Mouse (Mus musculus) heart, embryonic 13.5 days (tissue): ENCODE results near the gene Trpv4. TPM values are rescaled to one million over a fixed set of nuclear protein-coding genes. Genes with fewer than 3 reads are reported as not detected.

Experiments
- ATAC-seq: fragments of 200-750 bp; cut with Nextera tagmentation; 2 replicates; pipeline ENCODE4 v1.8.0; 2017; ENCODE audit warnings: moderate TSS enrichment; ENCODE audit not compliant: insufficient number of reproducible peaks, low FRiP score, low TSS enrichment; ENCODE audit errors: extremely low read depth
- H3K27ac ChIP-seq: fragments of 300-500 bp; sonication (generic); replicated peaks from 2 replicates; pipeline ENCODE4 v1.5.1; 2015; ENCODE audit warnings: moderate library complexity, mild to moderate bottlenecking, inconsistent platforms
- H3K27me3 ChIP-seq: fragments of 300-500 bp; sonication (generic); replicated peaks from 2 replicates; pipeline ENCODE4 v1.6.1; 2015; ENCODE audit warnings: mild to moderate bottlenecking, inconsistent platforms
- H3K36me3 ChIP-seq: fragments of 300-500 bp; sonication (generic); 2 replicates; pipeline ENCODE4 v1.6.1; 2015; ENCODE audit warnings: mild to moderate bottlenecking, inconsistent platforms
- H3K4me1 ChIP-seq: fragments of 300-500 bp; sonication (generic); 2 replicates; pipeline ENCODE4 v1.6.1; 2015; ENCODE audit warnings: inconsistent platforms
- H3K4me2 ChIP-seq: fragments of 300-500 bp; sonication (generic); 2 replicates; pipeline ENCODE4 v1.6.1; 2015; ENCODE audit warnings: inconsistent platforms, mild to moderate bottlenecking, moderate library complexity
- H3K4me3 ChIP-seq: fragments of 300-500 bp; sonication (generic); 2 replicates; pipeline ENCODE4 v1.5.1; 2015; ENCODE audit warnings: moderate library complexity, mild to moderate bottlenecking, inconsistent platforms
- H3K9ac ChIP-seq: fragments of 300-500 bp; sonication (generic); 2 replicates; pipeline ENCODE4 v1.6.1; 2015; ENCODE audit warnings: inconsistent platforms, mild to moderate bottlenecking, moderate library complexity
- H3K9me3 ChIP-seq: fragments of 300-500 bp; sonication (generic); 2 replicates; pipeline ENCODE4 v1.6.1; 2016; ENCODE audit warnings: inconsistent platforms
- WGBS: fragments of 180-500 bp; shearing (Covaris S2); methylation state at CpG from one replicate; pipeline ENCODE4 v1.1.7; 2015; ENCODE audit warnings: mixed read lengths; 5-methylcytosine and 5-hydroxymethylcytosine counted together
- polyA plus RNA-seq: library from polyadenylated mRNA; unstranded; fragments of >200 nt; fragmentation: Nextera tagmentation; extraction: Ambion mirVana; gene quantifications from 2 replicates; pipeline ENCODE4 v1.2.1, GENCODE M21; 2015

Trpv4 gene
- polyA plus RNA-seq, 1 experiment from 2014 or later = 0.83 TPM

DNA sequence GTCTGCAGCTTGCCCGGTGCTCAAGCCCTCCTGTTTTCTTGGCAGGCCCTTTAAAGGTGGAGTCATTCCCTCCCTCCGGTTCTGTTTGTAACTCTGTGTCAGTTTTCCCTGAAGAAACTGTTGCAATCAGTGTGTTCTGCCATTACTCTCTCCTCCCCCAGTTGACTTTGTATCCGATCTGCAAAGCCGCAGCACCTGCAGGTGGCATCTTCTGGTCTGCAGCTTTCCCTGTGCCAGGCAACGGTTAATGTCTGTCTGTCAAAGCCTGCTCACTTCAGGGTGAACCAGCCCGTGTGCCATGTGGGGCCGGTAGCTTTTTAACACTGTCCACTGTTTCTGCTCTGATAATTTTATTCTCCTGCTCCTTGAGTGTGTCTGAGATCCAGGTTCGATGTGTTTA lies 61.0 kb downstream of the Trpv4 start:
- H3K27ac ChIP-seq = no peak overlapping the region
- no peak overlapping the region for H3K4me2 ChIP-seq
- no peaks in the 10 kb centered on the region for H3K9me3 ChIP-seq
- 58% methylated on average over 8 of the region's 8 CpGs for WGBS
- H3K9ac ChIP-seq = no peak overlapping the region
- no peaks in the 10 kb centered on the region for H3K36me3 ChIP-seq
- H3K4me3 ChIP-seq = no peak overlapping the region
- no peak for ATAC-seq
- H3K27me3 ChIP-seq = peaks cover 7% of the 10 kb centered on the region
- peaks cover 47% of the 10 kb centered on the region for H3K4me1 ChIP-seq

DNA sequence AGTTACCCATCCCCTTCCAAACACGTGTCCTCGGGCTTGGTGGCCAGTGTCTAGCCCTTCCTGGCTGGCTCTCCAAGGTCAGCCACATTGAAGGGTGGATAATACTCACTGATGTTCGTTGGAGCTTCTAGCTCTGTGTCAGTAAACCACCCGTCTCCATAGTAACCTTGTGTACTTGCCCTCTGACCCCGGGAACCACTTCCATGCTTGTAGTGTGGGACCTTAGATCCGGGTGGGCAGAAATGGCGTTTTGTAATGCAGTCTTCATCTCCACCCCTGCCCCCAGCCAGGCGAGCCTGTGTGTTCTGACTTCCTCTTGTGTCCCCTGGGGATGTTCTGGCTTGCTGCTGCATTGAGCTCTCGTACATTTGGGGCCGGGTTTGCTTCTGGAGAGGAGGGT lies 61.6 kb downstream of the Trpv4 start:
- H3K36me3 ChIP-seq = no peaks in the 10 kb centered on the region
- no peak overlapping the region for H3K27ac ChIP-seq
- H3K27me3 ChIP-seq = peaks cover 13% of the 10 kb centered on the region
- WGBS = 30% methylated on average over 10 of the region's 10 CpGs
- H3K9me3 ChIP-seq = no peaks in the 10 kb centered on the region
- H3K9ac ChIP-seq = no peak overlapping the region
- peaks cover 53% of the 10 kb centered on the region for H3K4me1 ChIP-seq
- H3K4me2 ChIP-seq = no peak overlapping the region
- ATAC-seq = no peak
- no peak overlapping the region for H3K4me3 ChIP-seq

DNA sequence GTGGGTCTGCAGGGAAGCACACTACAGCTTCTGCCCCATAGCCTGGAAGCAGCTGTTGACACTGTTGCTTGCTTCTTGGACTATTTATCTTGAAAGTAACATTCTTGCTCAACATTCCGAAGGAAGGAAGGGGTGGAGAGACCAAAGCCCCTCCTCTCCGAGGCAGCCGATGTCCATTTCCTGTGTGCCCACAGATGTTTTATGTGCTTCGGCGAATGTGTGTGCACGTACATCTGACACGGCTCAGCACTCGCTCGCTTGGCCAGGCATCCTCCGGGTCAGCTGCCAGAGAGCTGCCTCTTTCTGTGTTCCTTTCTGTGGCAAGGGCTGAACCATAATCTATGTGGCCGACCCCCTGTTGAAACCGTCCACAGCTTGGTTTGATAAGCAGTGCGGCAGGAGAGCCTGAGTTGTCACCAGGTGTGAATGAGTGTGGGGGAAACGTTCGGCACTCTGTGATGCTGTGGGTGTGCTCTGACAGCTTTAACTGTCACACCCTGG lies 63.4 kb downstream of the Trpv4 start:
- 14% methylated on average over 15 of the region's 15 CpGs for WGBS
- 0 out of 2 replicates have a peak overlapping the region, but pooled peaks have one; percentile 6 for H3K9ac ChIP-seq
- H3K4me1 ChIP-seq = peaks cover 72% of the 10 kb centered on the region
- no peaks in the 10 kb centered on the region for H3K9me3 ChIP-seq
- H3K27me3 ChIP-seq = peaks cover 24% of the 10 kb centered on the region
- no peak for ATAC-seq
- H3K4me3 ChIP-seq = no peak overlapping the region
- H3K4me2 ChIP-seq = peak overlapping the region; percentile 40
- no peaks in the 10 kb centered on the region for H3K36me3 ChIP-seq
- H3K27ac ChIP-seq = peak overlapping the region; percentile 69

DNA sequence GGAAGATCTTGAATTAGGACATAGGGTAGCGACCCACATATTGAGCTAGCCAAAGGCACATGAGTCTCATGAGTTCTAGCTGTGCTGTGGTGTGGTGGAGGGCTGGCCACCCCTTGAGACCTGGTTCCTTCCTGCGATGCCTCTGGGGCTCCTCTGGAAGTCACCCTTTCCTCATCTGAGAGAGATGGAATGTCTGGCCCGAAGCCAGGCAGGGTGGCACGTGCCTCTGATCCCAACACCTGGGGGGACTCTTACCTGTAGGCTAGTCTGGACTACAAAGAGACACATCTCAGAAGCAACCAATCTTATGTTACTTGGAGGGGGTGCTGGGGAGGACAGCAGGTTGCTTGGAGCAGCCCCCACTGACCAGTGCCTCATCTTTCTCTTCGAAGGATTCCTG lies 64.3 kb downstream of the Trpv4 start:
- H3K27me3 ChIP-seq = peaks cover 25% of the 10 kb centered on the region
- H3K9me3 ChIP-seq = no peaks in the 10 kb centered on the region
- peak overlapping the region; percentile 40 for H3K4me2 ChIP-seq
- H3K36me3 ChIP-seq = no peaks in the 10 kb centered on the region
- no peak overlapping the region for H3K4me3 ChIP-seq
- peak overlapping the region; percentile 69 for H3K27ac ChIP-seq
- H3K4me1 ChIP-seq = peaks cover 72% of the 10 kb centered on the region
- ATAC-seq = no peak
- 63% methylated on average over 5 of the region's 5 CpGs for WGBS
- no peak overlapping the region for H3K9ac ChIP-seq

DNA sequence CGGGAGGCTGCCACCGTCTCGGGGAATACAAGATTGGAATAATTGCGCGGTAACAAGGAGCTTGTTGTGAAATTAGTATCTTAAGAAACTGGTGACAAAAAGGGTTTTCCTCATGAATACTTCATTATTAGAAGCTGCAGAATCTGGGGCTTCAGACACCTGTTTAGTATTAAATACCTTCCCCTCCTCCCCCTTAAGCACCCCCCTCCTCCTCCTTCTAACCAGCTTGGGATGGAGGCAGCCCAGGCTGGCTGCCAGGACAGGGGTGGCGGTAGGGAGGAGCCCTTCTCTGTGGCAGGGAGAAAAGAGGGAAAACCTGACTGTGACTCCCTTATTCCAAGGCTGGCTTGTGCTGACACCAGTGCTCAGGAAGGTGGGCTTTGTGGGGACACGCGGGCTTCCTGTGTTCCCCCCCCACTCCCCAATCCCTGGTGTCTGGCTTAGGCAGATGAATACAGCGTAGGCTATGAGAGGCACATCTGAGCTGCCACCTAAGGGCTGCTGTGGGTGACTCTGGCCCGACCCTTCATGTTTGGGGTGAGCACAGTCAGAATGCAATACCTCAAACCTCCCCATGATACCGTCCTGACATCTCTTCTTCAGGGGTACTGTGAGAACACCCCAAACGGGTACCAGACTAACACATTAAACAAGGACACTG lies 64.9 kb downstream of the Trpv4 start:
- Histone ChIP-seq H3K4me2 (no peak overlapping the region), H3K9ac (no peak overlapping the region), H3K27ac (no peak overlapping the region), H3K9me3 (no peaks in the 10 kb centered on the region), H3K4me3 (no peak overlapping the region), H3K27me3 (peaks cover 32% of the 10 kb centered on the region), H3K4me1 (peaks cover 72% of the 10 kb centered on the region), H3K36me3 (no peaks in the 10 kb centered on the region)
- no peak for ATAC-seq
- 65% methylated on average over 12 of the region's 12 CpGs for WGBS

DNA sequence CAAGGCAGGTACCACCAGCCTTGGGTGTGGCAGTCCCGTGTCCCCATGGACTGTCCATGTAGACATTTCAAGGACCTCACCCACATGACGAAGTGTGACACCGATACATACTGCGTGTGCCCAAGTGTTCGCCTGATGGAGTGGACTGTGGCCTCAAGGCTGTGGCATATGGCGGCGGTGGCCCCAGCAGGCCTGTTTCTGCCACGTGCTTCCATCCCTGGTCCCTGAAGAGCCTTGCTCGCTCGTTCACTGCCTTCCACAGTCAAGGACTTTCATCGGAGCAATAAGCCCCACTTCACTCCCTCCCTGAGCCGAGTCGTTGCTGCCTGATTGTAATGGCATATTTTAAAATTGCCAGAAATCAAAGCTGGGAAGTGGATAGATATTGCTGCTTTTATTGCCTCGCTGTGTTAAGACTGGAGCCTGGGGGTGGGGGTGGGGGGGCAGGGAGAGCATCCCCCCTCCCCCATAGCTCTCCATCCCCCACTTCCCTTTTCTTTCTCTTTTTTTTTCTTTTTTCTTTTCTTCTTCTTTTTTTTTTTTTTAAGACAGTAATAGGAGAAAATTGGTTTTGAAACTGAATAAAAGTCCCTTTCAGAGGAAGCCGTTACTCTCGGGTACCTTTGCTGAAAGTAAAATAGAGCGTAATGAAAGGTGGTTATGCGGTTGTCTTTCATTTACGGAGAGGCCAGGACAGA lies 65.6 kb downstream of the Trpv4 start:
- WGBS = 68% methylated on average over 19 of the region's 19 CpGs
- no peaks in the 10 kb centered on the region for H3K36me3 ChIP-seq
- no peak overlapping the region for H3K27ac ChIP-seq
- peaks cover 34% of the 10 kb centered on the region for H3K27me3 ChIP-seq
- H3K9me3 ChIP-seq = no peaks in the 10 kb centered on the region
- no peak overlapping the region for H3K4me2 ChIP-seq
- H3K4me3 ChIP-seq = no peak overlapping the region
- no peak overlapping the region for H3K9ac ChIP-seq
- ATAC-seq = no peak
- H3K4me1 ChIP-seq = peaks cover 72% of the 10 kb centered on the region

DNA sequence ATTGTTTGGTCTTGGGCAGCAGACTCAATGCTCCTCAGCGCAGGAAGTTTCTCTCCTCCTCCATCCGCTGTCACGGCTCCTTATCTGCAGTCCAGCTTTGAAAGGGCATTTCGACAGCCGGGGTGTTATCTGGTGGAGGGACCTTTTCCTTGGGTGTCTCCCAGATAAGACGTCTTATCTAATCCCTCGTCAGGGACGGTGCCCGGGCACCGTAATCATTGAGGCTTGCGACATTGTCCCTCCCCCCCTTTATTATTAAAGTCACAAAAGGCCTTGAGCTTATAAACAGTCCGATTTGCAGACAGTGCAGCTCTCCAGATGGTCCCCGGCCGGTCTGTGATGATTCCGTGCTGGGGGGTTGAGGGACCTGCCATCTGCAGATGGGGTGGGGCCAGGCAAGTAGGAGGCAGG lies 67.1 kb downstream of the Trpv4 start:
- H3K27ac ChIP-seq = 0 out of 2 replicates have a peak overlapping the region, but pooled peaks have one; percentile 30
- WGBS = 3% methylated on average over 15 of the region's 15 CpGs
- no peak for ATAC-seq

DNA sequence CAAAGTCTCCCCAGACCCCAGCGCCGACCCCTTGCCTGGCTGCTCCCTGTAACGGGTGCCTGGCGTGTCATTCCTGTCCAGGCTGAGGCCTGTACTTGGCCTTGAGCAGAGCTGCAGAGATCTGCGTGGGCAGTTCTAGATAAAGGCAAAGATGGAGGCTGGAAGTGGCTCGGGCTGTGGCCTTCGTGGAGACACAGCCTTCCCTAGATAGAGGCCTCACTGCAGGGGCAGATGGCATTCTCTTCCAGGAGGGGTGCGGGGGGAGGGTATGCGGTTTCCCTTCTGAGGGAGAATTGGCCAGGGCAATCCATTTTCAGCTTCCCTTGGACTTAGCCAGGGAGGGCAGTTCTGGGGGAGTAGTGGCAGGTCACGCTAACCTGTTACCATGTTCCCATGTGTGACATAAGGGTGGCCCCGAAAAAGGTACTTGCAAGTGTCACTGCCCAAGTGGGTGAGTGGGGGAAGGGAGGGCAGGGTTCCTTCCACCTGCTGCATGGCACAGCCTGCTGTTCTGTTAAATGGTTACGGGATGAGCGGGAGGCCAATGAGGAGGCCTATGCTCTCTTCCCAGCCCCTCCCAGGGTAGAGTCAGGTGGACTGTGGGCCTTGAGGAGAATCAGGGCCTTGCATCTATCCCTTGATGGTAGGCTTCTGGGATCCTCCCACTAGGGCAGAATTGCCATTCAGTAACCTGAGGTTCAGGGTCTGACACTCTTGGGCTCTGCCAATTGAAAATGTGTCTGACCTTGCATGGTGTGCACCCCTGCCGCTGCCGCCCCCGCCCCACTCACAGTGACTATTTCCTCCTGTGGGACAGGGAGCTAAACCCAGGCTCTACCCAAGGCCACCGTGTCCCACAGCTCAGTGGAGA lies 67.9 kb downstream of the Trpv4 start:
- 59% methylated on average over 17 of the region's 17 CpGs for WGBS
- H3K27me3 ChIP-seq = peaks cover 52% of the 10 kb centered on the region
- ATAC-seq = no peak
- H3K9ac ChIP-seq = no peak overlapping the region
- H3K27ac ChIP-seq = no peak overlapping the region
- no peaks in the 10 kb centered on the region for H3K36me3 ChIP-seq
- no peak overlapping the region for H3K4me2 ChIP-seq
- H3K4me3 ChIP-seq = no peak overlapping the region
- no peaks in the 10 kb centered on the region for H3K9me3 ChIP-seq
- H3K4me1 ChIP-seq = peaks cover 54% of the 10 kb centered on the region

More for the DNA sequence above, 67.1 kb downstream of the Trpv4 start:
- Histone ChIP-seq H3K4me1 (peaks cover 59% of the 10 kb centered on the region), H3K9ac (no peak overlapping the region), H3K4me3 (no peak overlapping the region), H3K27me3 (peaks cover 43% of the 10 kb centered on the region), H3K9me3 (no peaks in the 10 kb centered on the region), H3K36me3 (no peaks in the 10 kb centered on the region), H3K4me2 (peak overlapping the region; percentile 33)

DNA sequence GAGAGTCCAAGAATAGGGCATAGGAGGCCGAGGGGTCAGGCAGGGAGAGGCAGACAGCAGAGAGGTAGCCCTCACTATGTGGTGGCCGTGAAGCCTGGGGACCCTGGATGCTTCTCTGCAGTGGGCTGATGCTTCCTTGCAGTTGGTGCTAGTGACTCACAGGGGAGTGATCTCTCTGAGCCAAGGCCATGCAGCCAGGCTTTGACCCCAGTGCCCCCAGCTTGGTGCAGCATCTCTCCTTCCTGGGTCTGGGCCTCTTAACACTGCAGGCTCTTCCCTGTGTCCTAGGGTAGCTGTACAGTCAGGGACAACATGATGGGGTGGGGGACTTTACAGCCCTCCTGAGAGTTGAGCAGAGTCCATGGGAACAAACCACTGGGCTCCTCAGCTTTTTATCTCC lies 68.8 kb downstream of the Trpv4 start:
- H3K9ac ChIP-seq = no peak overlapping the region
- H3K36me3 ChIP-seq = no peaks in the 10 kb centered on the region
- H3K9me3 ChIP-seq = no peaks in the 10 kb centered on the region
- H3K4me2 ChIP-seq = no peak overlapping the region
- 49% methylated on average over 2 of the region's 2 CpGs for WGBS
- H3K27ac ChIP-seq = no peak overlapping the region
- H3K4me1 ChIP-seq = peaks cover 46% of the 10 kb centered on the region
- no peak overlapping the region for H3K4me3 ChIP-seq
- H3K27me3 ChIP-seq = peaks cover 59% of the 10 kb centered on the region
- ATAC-seq = no peak

DNA sequence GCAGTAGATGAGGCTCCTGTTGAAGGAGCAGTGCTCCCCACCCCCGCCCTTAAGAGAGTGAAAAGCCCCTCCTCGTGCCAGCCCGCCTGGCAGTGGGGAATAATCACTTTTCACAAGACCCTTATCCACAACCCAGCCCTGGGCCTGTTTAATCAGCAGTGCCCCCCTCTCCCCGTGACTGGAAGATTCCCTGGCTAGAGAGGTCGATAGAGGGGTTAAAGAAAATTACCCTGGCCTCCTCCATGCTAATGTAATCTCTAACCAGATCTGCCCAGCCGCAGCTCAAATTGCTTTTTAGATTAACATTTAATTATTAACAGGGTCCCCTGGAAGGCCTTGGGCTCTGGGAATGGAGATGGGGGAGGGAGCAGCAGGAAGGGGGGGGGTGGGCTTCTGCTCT lies 69.2 kb downstream of the Trpv4 start:
- no peak for ATAC-seq
- no peak overlapping the region for H3K4me3 ChIP-seq
- no peaks in the 10 kb centered on the region for H3K36me3 ChIP-seq
- no peak overlapping the region for H3K9ac ChIP-seq
- H3K27ac ChIP-seq = no peak overlapping the region
- H3K4me2 ChIP-seq = no peak overlapping the region
- peaks cover 62% of the 10 kb centered on the region for H3K27me3 ChIP-seq
- peaks cover 42% of the 10 kb centered on the region for H3K4me1 ChIP-seq
- H3K9me3 ChIP-seq = no peaks in the 10 kb centered on the region
- WGBS = 45% methylated on average over 6 of the region's 6 CpGs

DNA sequence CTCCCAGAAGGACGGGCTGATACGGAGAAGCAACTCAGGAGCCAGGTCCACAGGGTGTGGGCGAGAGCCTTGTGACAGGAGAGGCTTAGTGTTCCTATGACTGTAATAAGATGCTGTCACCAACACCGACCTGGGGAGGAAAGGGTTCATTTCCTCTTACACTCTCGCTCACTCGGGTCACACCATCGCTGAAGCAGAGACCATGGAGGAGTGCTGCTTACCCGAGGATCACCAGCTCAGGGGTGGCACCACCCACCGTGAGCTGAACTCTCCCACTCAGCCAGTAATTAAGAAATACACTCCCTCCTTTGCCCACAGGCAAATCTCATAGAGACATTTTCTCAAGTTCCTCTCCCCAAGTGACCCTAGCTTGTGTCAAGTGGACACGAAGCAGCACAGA lies 69.8 kb downstream of the Trpv4 start:
- no peak for ATAC-seq
- H3K27me3 ChIP-seq = peaks cover 60% of the 10 kb centered on the region
- no peaks in the 10 kb centered on the region for H3K9me3 ChIP-seq
- H3K4me3 ChIP-seq = no peak overlapping the region
- H3K9ac ChIP-seq = no peak overlapping the region
- 44% methylated on average over 10 of the region's 10 CpGs for WGBS
- H3K4me1 ChIP-seq = peaks cover 36% of the 10 kb centered on the region
- H3K36me3 ChIP-seq = no peaks in the 10 kb centered on the region
- H3K27ac ChIP-seq = no peak overlapping the region
- no peak overlapping the region for H3K4me2 ChIP-seq
